Mouse (Mus musculus): ENCODE data around the gene Hfe2.

Gene Hfe2

DNA sequence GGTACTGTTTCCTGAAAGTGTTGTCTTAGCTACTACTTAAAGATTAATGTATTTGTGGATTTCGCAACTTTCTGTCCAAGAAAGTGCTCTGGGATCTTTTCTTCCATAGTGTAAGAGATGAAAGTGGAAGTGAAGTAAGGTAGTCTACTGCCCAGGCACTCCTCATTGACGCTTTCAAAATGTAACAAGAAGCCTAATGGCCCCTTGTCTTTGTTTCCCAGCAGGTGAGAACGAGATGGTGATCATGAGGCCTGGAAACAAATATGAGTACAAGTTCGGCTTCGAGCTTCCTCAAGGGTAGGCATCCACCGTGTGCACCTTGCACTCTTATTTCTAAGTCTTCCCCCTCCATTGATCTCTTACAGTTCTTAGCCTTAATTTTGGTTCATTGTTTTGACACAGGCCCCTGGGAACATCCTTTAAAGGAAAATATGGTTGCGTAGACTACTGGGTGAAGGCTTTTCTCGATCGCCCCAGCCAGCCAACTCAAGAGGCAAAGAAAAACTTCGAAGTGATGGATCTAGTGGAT, 33.8 kb downstream of the Hfe2 start:
- DNase-seq (ENCODE audit: low spot score) = no peak

DNA sequence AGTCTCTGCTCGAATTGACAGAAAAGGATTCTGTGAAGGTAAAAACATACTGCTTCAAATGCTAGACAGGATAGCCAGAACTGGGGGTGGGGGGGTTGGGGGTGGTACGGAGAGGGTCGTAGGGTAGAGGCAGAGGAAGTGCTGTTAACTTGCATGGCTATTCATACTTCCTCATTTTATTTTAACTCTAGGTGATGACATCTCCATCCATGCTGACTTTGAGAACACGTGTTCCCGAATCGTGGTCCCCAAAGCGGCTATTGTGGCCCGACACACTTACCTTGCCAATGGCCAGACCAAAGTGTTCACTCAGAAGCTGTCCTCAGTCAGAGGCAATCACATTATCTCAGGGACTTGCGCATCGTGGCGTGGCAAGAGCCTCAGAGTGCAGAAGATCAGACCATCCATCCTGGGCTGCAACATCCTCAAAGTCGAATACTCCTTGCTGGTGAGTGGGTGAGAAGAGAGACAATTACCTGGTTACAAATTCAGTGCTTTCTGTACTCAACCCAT, 34.5 kb downstream of the Hfe2 start:
- no peak for DNase-seq (ENCODE audit: low spot score)

DNA sequence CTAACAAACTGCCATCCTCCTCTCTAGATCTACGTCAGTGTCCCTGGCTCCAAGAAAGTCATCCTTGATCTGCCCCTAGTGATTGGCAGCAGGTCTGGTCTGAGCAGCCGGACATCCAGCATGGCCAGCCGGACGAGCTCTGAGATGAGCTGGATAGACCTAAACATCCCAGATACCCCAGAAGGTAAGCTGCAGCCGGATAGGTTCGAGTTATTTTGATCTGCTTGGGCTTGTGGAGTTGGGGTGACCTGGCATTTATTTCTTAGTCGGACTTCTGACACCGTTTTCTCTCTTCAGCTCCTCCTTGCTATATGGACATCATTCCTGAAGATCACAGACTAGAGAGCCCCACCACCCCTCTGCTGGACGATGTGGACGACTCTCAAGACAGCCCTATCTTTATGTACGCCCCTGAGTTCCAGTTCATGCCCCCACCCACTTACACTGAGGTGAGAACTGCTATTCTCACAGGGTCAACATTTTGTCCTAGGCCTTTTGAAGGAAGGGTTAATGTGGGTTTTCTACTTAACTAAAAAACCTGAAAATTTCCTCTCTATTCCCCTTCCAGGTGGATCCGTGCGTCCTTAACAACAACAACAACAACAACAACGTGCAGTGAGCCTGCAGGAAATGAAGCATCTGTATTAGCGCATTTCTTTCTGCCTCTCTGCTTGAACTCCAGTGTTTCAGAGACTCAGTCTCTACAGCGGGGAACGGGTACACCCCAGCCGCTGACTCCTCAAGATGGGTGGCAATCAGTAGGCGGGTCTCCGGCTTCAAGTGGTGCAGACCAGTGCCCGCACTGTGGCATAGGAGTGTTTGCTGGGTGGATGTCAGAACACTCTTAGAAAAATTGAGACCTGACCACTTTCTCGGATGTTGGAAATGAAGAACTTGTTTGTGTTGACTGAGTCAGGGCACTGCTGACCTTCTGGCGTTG, 35.2 kb downstream of the Hfe2 start:
- DNase-seq (ENCODE audit: low spot score) = no peak

DNA sequence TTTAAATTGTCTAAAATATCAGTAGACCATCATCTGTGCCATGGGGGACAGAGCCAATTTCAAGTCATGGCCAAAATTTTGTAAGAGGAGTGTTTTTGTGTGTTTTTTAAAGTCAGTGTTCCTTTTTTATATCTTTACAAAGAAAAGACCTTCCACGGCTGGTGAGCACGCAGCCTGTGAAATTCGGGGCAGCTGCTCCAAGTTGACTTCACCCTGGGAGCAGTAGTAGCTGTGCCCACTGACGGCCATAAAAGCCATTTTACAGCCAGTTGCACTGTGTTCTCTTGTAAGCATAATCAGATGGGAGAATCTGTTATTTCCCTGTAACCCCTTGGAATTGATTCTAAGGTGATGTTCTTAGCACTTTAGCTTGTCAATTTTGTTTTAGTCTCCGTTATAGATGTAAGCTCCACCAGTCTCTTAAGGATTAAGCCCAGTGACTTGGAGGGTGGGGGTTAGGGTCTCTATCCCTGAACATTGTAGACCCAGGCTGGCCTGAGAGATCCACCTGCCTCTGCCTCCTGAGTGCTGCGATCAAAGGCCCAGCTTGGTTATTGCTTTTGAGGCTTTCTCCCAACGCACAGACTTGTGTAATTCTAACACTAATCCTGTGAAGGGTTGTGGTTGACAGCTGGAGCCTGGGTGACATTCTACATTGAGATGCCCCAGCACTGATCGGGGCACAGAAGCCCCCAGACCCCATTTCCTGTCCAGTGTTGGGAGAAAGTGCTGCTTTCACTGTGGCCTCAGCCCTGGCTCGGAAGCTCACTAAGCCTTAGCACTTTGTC, 36.1 kb downstream of the Hfe2 start:
- DNase-seq (ENCODE audit: low spot score) = no peak

DNA sequence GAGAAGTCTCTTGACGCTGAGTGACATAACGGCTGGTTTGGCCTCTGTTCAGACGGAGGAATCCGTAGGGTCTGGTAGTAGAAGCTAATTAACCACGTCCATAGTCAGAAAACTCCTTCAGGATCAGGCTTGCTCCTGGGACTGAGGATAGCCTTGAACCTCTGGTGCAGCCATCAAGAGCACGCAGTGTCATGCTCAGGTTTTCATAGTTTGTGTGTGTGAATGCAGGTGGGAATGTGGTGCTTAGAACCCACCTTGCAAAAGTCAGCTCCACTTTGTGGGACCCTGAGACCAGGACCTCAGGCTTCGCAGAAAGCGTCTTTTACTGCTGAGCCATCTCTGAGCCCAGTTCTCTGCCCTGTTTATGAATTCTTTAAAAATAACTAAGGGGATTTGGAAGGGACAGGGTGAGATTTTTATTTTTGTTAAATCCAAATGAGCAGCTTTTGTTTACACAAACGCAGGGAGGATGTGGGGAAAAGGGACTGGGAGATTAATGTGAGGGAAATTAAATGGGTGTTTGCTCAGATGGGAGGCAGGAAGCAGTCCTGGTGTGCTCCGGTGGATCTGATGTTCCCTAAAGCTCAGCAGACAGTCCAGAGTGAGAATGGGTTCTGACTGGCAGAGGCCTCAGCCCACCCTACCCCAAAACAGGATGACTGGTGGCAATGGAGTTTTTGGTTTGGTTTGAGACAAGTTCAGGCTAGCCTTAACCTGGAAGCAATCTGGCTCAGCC, 37.1 kb downstream of the Hfe2 start:
- no peak for DNase-seq (ENCODE audit: low spot score)

DNA sequence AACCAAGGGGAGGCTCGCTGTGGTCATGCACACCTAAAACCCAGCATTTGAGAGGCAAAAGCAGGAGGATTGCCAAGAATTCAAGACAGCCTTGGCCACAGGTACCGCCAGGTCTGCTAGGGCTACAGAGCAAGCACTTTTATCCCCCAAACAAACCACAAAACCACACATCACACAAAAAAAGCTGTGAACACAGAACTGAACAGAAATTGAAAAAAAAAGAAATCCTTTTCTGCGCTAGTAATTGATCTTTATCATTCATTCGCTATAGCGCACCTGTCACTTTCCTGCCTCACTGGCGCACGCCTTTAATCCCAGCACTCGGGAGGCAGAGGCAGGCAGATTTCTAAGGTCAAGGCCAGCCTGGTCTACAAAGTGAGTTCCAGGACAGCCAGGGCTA, 38.3 kb downstream of the Hfe2 start:
- no peak for DNase-seq (ENCODE audit: low spot score)

DNA sequence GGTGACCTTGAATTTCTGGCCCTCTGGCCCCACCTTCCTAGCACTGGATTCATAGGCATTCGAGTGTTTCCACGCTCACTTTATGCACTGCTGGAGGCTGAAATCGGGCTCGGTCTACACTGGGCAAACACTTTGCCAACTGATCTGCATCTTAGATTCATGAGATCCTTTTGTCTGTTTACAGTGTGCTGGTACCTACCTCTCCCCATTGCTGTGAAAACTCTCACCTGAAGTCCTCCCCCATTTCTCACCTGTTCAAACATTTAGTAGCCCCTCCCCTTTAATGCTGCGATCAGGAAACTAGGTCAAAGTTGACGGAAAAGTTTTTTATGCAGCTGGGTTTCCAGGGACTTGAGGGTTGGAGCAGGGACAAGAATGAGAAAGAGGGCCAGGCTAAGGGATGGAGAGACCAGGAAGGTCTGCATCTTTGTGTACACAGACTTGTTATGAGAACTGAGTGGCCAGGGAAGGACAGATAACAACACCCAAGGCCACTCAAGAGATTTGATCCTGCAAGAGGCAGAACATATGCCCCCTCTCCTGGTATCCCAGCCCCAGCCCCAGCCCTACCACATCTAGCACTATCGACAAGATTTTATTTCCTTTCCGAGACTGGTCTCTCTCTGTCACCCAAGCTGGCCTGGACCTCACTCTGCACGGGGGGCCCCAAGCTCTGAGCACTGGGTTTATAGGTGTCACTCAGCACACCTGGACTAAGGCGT, 39.1 kb downstream of the Hfe2 start:
- no peak for DNase-seq (ENCODE audit: low spot score)

DNA sequence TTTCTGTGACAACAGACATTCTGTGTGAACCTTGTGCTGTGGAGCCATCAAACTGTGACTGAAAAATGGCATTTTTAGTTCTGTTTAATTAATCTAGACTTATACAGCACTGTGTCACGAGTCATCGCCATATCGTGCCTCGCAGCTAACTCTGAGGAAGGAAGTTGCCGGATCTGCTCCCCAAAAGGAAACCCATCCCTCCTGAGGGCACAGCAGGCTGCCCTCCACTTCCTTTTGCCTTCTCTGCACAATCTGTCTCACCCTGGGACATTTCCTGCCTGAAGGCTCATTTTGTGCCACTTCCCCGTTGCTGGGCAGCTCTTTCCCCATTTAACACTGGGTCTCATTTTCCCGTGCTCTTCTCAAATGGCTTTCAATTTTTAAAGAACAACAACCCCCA, 39.7 kb downstream of the Hfe2 start:
- no peak for DNase-seq (ENCODE audit: low spot score)

DNA sequence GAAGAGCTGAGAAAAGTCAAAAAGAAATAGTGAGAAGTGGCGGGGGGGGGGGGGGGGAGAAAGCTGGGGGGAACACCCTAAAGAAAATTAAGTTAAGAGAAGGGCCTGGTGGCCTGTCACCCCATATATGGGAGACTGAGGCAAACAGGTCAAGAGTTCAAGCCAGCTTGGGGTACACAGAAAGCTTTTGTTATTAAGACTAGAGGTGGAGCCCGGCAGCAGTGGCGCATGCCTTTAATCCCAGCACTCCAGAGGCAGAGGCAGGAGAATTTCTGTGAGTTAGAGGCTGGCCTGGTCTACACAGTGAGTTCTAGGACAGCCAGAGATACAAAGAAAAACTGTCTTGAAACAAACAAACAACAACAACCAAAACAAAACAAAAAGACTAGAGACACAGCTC, 40.1 kb downstream of the Hfe2 start:
- DNase-seq (ENCODE audit: low spot score) = no peak

DNA sequence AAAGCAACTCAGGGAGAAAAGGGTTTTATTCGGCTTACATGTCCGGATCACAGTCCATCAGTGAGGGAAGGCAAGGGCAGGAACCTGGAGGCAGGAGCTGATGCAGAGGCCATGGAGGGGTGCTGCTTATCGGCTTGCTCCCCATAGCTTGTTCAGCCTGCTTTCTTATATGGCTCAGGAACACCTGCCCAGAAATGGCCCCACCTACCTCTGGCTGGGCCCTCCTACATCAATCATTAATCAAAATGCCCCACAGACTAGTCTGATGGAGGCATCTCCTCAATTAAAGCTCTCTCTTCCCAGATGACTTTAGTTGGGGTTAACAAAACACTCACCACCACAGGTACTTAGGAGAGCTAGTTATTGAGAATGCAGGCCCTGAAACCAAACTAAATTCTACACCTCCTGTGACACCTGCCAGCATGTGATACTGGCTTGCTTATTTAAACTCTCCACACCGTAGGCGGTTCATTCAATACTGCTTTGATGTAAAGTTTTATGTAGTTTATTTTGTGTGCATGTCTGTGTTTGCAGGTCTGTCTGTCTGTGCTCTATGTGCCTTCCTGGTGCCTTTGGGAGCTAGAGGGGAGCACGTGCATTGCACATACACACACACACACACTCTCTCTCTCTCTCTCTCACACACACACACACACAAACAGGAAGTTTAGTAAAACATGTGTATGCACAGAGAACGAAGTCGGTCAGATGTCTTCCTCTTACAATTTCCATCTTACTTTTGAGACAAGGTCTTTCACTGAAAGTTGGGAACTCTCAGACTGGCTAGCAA, 41.9 kb downstream of the Hfe2 start:
- DNase-seq (ENCODE audit: low spot score) = no peak

DNA sequence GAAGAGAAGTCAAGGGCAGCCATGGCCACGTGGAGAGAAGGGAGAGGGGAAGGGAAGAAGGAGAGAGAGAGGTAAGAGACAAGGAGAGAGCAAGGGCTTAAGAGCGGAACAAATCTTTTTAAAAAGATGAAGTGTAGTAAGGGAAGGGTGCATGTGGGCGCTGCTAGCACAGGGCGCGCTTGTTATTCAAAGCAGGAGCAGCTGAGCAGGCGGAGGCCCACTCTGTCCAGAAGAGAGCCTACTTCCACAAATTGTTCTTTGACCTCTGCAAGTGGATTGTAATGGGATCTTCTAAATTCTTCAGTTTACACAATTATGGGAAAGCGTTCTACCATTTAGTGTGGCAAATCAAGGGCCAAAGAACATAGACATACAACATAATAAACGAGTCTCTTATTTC, 43.6 kb downstream of the Hfe2 start:
- DNase-seq (ENCODE audit: low spot score) = no peak

DNA sequence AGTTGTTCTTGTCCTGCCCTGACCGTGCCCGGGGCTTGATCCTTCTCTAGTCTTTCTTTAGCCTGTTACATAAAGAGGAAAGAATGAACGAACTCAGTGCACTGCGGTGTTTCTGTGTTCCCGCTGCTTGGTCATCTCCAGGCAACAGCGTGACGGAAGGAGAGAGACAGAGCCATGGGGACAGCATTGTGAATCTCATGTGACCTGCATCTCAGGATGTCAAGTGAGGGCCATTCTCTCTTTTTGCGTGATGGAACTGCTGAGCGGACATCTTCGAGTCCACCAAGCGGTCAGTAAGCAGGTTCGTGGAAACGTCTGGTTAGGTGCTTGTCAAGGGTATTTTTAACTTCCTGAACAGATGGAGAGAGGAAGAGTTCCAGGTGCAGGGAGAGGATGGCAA, 44.5 kb downstream of the Hfe2 start:
- no peak for DNase-seq (ENCODE audit: low spot score)

DNA sequence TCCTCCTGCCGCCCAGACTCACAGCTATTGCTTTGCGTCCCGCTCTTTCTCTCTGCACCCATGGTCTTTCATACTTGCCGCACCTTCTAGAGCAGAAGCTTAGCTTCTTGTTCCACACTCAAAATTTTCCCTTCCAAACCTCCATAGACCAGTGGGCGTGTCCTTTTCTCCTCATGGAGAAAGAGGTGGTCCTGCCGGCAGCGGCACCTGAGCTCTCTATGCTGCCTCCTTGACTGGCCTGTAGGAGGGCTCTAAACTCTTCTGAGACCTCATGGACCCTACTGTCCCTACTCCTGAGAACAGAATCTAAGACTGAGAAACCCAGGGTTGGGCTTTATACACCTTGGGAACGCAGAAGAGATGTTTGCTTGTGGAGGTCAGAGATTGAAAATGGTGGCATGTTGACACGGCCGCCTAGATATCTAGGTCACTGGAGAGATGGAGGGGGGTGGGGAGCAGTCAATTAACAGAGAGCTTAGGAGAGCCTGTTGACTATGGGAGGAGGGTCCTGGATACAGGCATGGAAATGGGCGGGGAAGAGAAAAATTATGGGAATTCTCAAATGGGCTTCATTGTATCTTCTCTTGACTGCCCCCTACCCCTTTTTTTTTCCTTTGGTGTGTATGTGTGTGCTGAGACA, 45.1 kb downstream of the Hfe2 start:
- no peak for DNase-seq (ENCODE audit: low spot score)

DNA sequence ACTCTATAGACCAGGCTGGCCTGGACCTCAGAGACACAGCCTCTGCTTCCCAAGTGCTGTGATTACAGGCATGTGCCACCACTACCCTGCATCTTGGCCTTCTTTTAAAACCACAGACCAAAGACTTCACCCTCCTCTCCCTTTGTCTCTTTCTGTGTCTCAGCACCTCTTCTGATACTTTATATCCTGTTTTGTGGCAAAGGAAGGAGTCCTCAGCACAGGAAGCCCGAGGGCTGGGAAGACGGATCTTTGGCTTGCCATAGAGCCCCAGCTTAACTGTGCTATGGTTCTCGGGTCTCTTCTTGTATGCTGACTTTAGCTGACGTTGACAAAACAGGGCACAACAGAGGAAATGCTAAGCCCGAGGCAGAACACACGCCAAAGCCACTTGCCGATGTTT, 45.7 kb downstream of the Hfe2 start:
- no peak for DNase-seq (ENCODE audit: low spot score)

DNA sequence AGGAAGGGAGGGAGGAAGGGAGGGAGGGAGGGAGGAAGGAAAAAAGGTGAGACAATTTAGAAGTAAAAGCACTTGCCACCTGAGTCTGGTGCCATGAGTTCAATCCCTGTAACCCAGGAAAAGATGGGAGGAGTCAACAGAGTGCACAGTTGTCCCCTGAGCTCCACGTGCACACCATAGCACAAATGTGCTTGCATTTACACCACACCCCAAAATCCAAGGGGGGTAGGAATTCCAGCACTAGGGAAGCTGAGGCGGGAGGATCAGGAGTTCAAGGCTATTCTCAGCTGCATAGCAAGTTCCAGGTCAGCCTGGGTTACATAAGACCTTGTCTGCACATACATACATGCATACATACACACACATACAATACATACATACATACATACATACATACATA, 46.4 kb downstream of the Hfe2 start:
- DNase-seq (ENCODE audit: low spot score) = no peak

DNA sequence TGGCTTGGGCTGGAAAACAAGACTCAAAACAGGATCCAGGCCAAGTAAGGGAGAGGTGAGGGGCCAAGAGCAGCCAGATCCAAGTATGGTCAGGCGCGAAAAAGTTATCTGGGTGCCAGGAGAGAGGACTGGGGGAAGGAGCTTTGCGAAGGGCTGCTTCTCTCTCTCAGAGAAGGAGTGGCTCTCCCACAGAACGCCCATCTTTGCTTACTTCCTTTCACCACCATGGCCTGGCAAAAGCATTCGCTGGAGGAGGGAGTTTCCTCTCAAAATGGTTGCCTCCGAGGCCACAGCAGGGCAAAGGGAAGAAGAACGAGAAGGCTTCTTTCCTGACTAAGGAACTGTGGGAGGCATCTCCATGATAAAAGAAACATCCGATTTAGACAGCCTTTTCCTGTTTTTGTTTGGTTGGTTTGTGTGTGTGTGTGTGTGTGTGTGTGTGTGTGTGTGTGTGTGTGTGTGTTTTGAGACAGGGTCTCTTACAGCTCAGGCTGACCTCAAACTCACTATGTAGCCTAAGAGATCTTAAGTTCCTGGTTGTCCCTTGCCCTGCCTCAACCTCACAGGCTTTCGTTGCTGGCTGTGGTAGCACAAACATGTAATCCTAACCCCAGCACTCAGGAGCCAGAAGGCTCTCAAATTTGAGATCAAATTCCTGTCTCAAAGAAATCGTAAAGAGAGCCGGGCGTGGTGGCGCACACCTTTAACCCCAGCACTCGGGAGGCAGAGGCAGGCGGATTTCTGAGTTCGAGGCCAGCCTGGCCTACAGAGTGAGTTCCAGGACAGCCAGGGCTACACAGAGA, 47.1 kb downstream of the Hfe2 start:
- DNase-seq (ENCODE audit: low spot score) = no peak

DNA sequence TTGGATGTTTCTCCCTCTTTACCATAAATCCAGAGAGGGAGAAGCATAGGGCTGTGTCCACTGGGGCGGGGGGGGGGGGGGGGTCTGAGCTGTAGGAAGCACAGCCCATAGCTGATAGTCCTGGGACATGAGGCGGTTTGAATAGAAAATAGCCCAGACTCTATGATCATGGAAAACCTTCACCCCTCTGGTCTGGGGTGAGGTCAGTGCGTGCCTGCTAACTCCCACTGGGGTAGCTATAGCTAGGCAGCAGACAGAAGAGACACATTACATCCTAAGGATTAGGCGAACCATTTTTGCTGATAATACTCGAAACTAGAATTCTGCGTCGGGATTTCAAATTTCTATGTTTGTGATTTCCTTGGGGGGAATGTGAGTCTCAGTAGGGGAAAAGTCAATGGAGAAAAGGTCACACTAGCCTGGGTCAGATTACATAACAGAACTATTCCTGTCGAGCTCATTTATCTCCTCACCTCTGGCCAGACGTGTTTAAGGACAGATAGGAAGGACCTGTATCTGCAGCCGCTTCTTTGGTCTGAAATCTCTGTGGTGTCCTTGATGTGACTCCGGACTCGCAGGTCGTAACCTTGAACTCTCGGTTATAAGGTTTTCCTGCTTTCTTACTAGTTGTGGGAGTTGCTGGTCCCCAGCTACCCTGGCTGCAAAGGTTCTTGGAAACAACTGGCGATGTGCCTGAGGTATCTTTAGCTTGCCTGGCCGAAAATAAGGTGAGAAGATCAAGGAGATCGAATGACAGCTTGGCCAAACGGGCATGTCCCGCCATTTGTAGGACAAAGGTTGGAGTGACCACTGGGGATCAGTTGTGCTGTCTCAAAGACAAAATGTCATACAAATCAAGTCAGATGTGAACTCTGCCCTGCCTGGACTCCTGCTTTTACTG, 48.9 kb downstream of the Hfe2 start:
- DNase-seq (ENCODE audit: low spot score) = no peak

DNA sequence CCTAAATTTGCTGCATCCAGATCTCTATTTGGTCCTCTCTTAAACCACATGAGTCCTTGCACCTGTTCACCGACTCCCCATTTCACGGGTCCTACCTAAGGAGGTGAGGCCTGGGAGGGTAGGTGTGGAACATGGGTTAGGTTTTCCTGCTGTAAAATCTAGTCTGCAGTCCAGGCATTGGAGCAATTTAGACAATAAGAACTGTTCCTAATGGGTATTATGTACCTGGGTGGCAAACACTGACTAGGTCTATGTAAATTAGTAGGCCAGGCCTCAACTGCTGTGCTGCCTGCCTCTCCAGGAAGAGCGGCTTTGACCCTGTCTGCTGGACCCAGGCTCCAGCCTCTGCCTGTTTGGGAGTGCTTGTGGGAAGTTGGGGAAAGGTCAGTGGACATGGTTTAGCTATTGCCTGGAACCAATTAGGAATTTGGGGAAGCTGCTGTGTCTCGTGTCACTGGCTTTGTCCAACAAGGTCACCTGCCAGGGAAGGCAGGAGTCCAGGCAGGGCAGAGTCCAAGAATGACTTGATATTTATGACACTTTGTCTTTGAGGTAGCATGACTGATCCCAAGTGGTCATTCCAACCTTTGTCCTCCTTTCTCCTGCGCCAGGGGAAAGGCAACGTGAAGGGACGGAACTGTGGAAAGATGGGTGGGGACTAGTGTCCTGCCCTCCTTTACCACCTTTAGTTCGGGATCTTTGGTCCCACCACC, 50.5 kb downstream of the Hfe2 start:
- no peak for DNase-seq (ENCODE audit: low spot score)
